Mouse (Mus musculus) megakaryocyte-erythroid progenitor cell, adult 5-6 weeks (primary cell): ENCODE data around the gene Anxa5. TPM values are rescaled to one million over a fixed set of nuclear protein-coding genes. Genes with fewer than 3 reads are reported as not detected.
A peak's percentile ranks its signal among the peaks of the same experiment; 100 is the strongest.

Experiments used
- ATAC-seq: replicated peaks from 2 replicates; pipeline ENCODE4 v1.8.0; 2016; ENCODE audit warnings: mild to moderate bottlenecking, inconsistent platforms; ENCODE audit not compliant: severe bottlenecking, poor library complexity, low FRiP score, low TSS enrichment
- total RNA-seq, 2 experiments: library from RNA; stranded (forward) in 1 of 2; stranded (reverse) in 1 of 2; fragments of 200-1000, 215-1000 nt in 1 of 2; fragments of >200 nt in 1 of 2; fragmentation: Nextera tagmentation in 1 of 2; gene quantifications; 2 replicates each; pipeline ENCODE4 v1.2.3; 2014 to 2017

The Anxa5 gene
- total RNA-seq, 2 experiments from 2014 or later: 7.1 to 16.3 TPM

GRCm38 (mm10) chr3:36491535-36491934, 15.8 kb upstream of the Anxa5 start:
- no peak for ATAC-seq

GRCm38 (mm10) chr3:36489590-36489910, 13.9 kb upstream of the Anxa5 start:
- no peak for ATAC-seq

- ATAC-seq: no peak
Measured at GRCm38 (mm10) chr3:36488899-36489589, 13.3 kb upstream of the Anxa5 start.

GRCm38 (mm10) chr3:36488367-36488766, 12.7 kb upstream of the Anxa5 start:
- no peak for ATAC-seq

GRCm38 (mm10) chr3:36486881-36487280, 11.2 kb upstream of the Anxa5 start:
- ATAC-seq: no peak

GRCm38 (mm10) chr3:36486176-36486575, 10.5 kb upstream of the Anxa5 start:
- no peak for ATAC-seq

- no peak for ATAC-seq
Measured at GRCm38 (mm10) chr3:36484292-36484691, 8.6 kb upstream of the Anxa5 start.

- no peak for ATAC-seq
Measured at GRCm38 (mm10) chr3:36482940-36483339, 7.2 kb upstream of the Anxa5 start.

- ATAC-seq: no peak
Measured at GRCm38 (mm10) chr3:36481776-36482193, 6.1 kb upstream of the Anxa5 start.

GRCm38 (mm10) chr3:36480486-36480885, 4.8 kb upstream of the Anxa5 start:
- no peak for ATAC-seq

GRCm38 (mm10) chr3:36478776-36479175, 3.1 kb upstream of the Anxa5 start:
- no peak for ATAC-seq

GRCm38 (mm10) chr3:36476261-36477155, 814 bp upstream of the Anxa5 start:
- ATAC-seq: no peak

- ATAC-seq: peak; percentile 2; the same call in 1 of the 2 replicates
Measured at GRCm38 (mm10) chr3:36474938-36475483, 683 bp downstream of the Anxa5 start.

- no peak for ATAC-seq
Measured at GRCm38 (mm10) chr3:36474421-36474820, 1.3 kb downstream of the Anxa5 start.

GRCm38 (mm10) chr3:36473222-36473621, 2.5 kb downstream of the Anxa5 start:
- no peak for ATAC-seq

GRCm38 (mm10) chr3:36471856-36472255, 3.8 kb downstream of the Anxa5 start:
- ATAC-seq: no peak

GRCm38 (mm10) chr3:36468871-36469270, 6.8 kb downstream of the Anxa5 start:
- no peak for ATAC-seq

GRCm38 (mm10) chr3:36467632-36468031, 8.1 kb downstream of the Anxa5 start:
- no peak for ATAC-seq

- peak; percentile 74 for ATAC-seq
Measured at GRCm38 (mm10) chr3:36465538-36465937, 10.2 kb downstream of the Anxa5 start.

GRCm38 (mm10) chr3:36462348-36462747, 13.3 kb downstream of the Anxa5 start:
- no peak for ATAC-seq

- no peak for ATAC-seq
Measured at GRCm38 (mm10) chr3:36461819-36462218, 13.9 kb downstream of the Anxa5 start.
